Mouse (Mus musculus): Measurements from ENCODE around the gene Uts2. TPM values are rescaled to one million over a fixed set of nuclear protein-coding genes. Genes with fewer than 3 reads are reported as not detected.
"Not testable (repeated sequence)": the region's sequence is repeated elsewhere in the genome, so short reads cannot be mapped to it uniquely, and the experiment has no call there.

Uts2 gene
- polyA plus RNA-seq, 1 experiment from 2014 or later = not detected

DNA sequence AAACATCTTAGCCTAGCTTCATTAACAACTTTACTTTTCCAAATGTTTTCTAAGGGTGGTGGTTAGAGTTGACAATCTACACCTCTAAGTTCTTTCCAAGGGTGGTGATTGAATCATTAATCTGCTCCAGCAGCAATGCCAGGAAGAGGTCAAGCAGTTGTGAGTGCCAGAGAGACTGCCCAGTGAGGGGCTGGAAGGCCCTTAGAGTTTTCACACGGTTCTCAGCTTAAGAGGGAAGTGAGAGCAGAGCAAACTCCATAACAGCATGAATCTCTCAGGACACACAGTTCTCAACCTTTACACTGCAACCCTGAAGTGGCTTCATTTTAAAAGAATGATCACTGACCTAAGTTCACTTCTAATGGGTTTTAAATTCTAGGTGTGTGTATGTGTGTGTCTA lies 21.8 kb upstream of the Uts2 start:
- H3K27ac ChIP-seq (replicated peaks) = no peak overlapping the region
- H3K4me3 ChIP-seq = no peak overlapping the region
- H3K36me3 ChIP-seq = no peaks in the 10 kb centered on the region
- no peak overlapping the region for H3K4me2 ChIP-seq (replicated peaks)
- no peaks in the 10 kb centered on the region for H3K4me1 ChIP-seq
- no peak overlapping the region for H3K9ac ChIP-seq (replicated peaks)
- H3K9me3 ChIP-seq = no peaks in the 10 kb centered on the region
- no peaks in the 10 kb centered on the region for H3K27me3 ChIP-seq
- no peak for ATAC-seq (replicated peaks)
- 54% methylated on average over 1 of the region's 1 CpGs for WGBS

DNA sequence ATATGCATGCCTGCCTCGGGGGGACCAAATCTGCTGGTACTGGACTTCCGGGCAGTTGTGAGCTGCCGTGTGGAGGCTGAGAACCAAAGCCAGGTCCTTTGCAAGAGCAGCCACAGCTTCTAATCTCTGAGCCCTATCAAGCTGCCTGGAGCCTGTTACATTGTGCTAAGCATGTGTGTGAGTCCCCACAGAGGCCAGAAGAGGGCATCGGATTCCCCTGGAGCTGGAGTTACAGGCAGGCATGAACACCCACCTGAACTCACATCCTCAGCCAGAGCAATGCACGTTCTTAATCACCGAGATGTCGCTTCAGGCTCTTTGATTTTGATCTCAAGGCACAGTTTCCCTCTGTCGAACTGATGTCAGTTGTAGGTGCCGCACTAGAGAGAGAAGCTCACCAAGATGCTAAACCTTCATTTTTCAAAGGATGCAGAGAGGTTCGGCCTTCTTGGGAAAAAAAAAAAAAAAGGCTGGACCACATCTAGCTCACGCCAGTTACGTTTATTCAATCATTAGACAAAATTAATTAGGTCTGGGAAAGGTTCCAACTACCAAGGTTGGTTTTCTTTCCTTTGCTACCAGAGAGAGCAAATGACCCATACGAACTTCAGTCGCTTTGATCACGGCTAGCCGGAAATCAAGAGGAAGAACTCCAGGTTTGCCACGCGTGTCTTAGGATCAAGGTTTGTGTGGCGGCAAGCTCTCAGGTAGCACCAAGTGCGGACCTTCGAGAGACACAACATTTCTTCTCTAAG lies 18.6 kb upstream of the Uts2 start:
- Histone ChIP-seq H3K27ac (replicated peaks) (no peak overlapping the region), H3K4me1 (no peaks in the 10 kb centered on the region), H3K9me3 (no peaks in the 10 kb centered on the region), H3K36me3 (no peaks in the 10 kb centered on the region), H3K4me3 (no peak overlapping the region), H3K27me3 (no peaks in the 10 kb centered on the region), H3K9ac (replicated peaks) (no peak overlapping the region), H3K4me2 (replicated peaks) (no peak overlapping the region)
- no peak for ATAC-seq (replicated peaks)
- WGBS = 69% methylated on average over 21 of the region's 21 CpGs

DNA sequence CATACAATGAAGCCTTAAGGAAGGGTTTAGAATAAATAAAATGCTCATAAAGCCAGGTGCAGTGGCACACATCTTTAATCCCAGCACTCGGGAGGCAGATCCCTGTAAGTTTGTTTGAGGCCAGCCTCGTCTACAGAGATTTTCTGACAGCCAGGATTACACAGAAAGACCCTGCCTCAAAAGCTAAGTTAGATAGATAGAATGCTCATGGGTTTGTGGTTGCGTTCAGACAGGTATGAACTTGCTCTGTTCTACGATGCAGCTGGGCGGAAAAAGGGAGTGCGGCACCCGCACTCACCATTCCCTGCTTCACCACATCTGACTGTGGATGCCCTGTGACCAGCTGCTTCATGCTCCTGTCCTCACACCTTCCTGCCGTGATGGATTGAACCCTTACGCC lies 17.4 kb upstream of the Uts2 start:
- H3K4me3 ChIP-seq = no peak overlapping the region
- no peak overlapping the region for H3K27ac ChIP-seq (replicated peaks)
- no peaks in the 10 kb centered on the region for H3K4me1 ChIP-seq
- no peak overlapping the region for H3K9ac ChIP-seq (replicated peaks)
- no peak for ATAC-seq (replicated peaks)
- no peak overlapping the region for H3K4me2 ChIP-seq (replicated peaks)
- no peaks in the 10 kb centered on the region for H3K36me3 ChIP-seq
- H3K27me3 ChIP-seq = no peaks in the 10 kb centered on the region
- no peaks in the 10 kb centered on the region for H3K9me3 ChIP-seq
- 90% methylated on average over 9 of the region's 9 CpGs for WGBS

DNA sequence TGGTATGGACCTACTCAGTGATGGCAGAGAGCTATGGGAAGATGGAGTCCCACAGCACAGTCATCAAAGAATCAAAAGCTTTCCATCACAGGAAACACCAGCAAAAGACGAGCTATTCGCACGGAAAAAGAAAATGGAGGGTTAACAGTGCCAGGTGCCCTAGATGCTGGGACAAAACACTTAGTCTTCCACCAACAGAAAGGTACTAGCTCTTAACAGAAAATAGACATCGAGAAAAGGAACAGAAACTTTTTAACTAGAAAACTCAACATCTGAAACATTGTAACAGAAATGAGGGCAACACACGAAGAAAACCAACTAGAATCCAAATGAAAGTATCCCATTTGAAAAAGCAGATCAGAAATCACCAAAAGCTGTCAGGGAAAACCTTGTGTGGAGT lies 16.7 kb upstream of the Uts2 start:
- WGBS = 87% methylated on average over 5 of the region's 5 CpGs
- no peak overlapping the region for H3K4me3 ChIP-seq
- no peak for ATAC-seq (replicated peaks)
- no peaks in the 10 kb centered on the region for H3K36me3 ChIP-seq
- H3K27ac ChIP-seq (replicated peaks) = no peak overlapping the region
- no peaks in the 10 kb centered on the region for H3K27me3 ChIP-seq
- no peaks in the 10 kb centered on the region for H3K4me1 ChIP-seq
- no peak overlapping the region for H3K4me2 ChIP-seq (replicated peaks)
- no peak overlapping the region for H3K9ac ChIP-seq (replicated peaks)
- H3K9me3 ChIP-seq = no peaks in the 10 kb centered on the region

DNA sequence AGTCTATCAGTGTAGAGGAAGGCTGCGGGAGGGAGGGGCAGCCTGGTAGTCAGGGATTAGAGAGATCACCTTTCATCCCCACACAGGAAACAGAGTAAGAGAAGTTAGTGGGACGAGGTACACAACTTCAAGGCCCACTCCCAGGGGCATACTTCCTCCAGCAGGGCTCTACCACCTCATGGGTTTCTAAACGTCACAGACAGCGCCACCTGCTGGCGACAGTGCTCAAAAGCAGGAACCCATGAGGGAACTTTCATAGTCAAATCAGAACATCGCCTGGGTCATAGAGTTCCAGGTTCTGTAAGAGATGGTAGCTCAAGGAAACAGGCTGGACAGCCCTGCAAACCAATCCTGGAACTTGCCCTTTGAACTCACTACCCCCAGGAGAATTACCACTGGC lies 6.7 kb upstream of the Uts2 start:
- no peaks in the 10 kb centered on the region for H3K4me1 ChIP-seq
- WGBS = 53% methylated on average over 6 of the region's 6 CpGs
- no peak overlapping the region for H3K9ac ChIP-seq (replicated peaks)
- H3K36me3 ChIP-seq = no peaks in the 10 kb centered on the region
- no peak for ATAC-seq (replicated peaks)
- no peak overlapping the region for H3K4me3 ChIP-seq
- no peaks in the 10 kb centered on the region for H3K9me3 ChIP-seq
- no peaks in the 10 kb centered on the region for H3K27me3 ChIP-seq
- no peak overlapping the region for H3K4me2 ChIP-seq (replicated peaks)
- no peak overlapping the region for H3K27ac ChIP-seq (replicated peaks)

DNA sequence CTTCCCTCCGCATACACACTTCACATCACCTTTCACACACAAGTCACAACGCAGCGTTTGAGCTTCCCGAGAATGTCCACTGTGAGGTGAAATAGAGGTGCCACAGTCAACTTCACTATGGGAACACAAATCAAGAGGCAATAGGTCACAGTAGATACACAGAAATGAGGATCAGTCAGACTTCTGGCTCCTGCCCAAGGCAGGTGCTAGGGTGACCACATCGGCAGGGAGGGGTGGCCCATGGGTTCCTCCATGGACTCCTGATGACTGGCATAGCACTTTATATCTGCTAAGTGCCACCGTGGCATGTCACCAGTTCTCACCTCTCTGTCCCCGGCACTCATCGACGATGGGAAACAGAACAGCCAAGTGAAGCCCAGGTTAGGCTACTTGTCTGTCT lies 1.7 kb downstream of the Uts2 start:
- no peak overlapping the region for H3K9ac ChIP-seq (replicated peaks)

DNA sequence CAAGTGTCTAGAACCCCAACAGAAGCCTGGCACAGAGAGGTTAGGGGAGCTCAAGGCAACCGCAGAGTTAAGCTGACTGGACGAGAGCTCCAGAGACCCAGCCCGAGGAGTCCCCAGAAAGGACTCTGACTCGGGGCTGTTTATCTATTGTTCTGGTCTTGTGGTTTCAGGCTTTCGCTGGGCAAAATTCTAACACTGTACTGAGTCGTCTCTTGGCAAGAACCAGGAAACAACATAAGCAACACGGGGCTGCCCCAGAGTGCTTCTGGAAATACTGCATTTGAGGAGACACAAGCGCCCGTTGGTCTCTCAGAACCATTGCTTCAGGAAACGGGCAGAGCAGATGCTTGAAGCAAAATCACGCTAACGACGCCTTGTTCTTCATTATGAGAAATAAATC lies 4.5 kb downstream of the Uts2 start:
- WGBS = 69% methylated on average over 13 of the region's 13 CpGs
- no peak overlapping the region for H3K4me2 ChIP-seq (replicated peaks)
- H3K9me3 ChIP-seq = no peaks in the 10 kb centered on the region
- no peaks in the 10 kb centered on the region for H3K27me3 ChIP-seq
- no peaks in the 10 kb centered on the region for H3K36me3 ChIP-seq
- H3K4me3 ChIP-seq = no peak overlapping the region
- H3K4me1 ChIP-seq = no peaks in the 10 kb centered on the region
- no peak overlapping the region for H3K27ac ChIP-seq (replicated peaks)
- H3K9ac ChIP-seq (replicated peaks) = no peak overlapping the region
- ATAC-seq (replicated peaks) = no peak

More for the DNA sequence above, 1.7 kb downstream of the Uts2 start:
- Histone ChIP-seq H3K9me3 (no peaks in the 10 kb centered on the region), H3K27ac (replicated peaks) (no peak overlapping the region), H3K4me2 (replicated peaks) (no peak overlapping the region), H3K4me1 (no peaks in the 10 kb centered on the region), H3K4me3 (no peak overlapping the region), H3K36me3 (no peaks in the 10 kb centered on the region), H3K27me3 (no peaks in the 10 kb centered on the region)
- 95% methylated on average over 9 of the region's 9 CpGs for WGBS
- no peak for ATAC-seq (replicated peaks)

DNA sequence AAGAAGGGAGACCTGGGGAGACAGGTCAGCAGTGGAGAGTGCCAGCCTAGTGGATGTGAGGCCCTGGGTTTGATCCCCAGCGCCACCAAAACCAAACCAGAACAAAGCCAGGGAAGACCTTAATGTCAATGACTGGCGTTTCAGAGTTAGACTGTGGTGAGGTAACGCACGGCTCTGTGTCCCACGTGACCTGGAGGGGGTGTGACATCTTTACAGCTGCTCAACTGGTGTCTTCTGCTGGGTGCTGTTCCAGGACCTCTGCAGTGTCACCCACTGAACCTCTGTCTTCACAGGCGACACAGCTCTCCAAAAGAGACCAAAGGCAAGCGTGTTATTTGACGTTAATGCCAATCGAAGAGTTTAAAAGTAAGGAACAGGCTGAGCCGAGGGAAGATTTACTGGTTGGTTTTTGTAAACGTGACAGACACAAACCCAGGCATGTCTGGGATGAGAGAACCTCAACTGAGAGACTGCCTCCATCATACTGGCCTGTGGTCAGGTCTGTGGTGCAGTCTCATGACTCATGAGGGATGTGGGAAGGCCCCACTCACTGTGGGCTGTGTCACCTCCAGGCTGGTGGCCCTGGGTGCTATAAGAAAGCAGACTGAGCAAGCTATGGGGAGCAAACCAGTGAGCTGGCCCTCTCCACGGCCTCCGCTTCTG lies 8.9 kb downstream of the Uts2 start:
- Histone ChIP-seq H3K36me3 (no peaks in the 10 kb centered on the region), H3K4me2 (replicated peaks) (no peak overlapping the region), H3K9ac (replicated peaks) (no peak overlapping the region), H3K4me1 (no peaks in the 10 kb centered on the region), H3K27ac (replicated peaks) (no peak overlapping the region), H3K27me3 (no peaks in the 10 kb centered on the region), H3K9me3 (no peaks in the 10 kb centered on the region), H3K4me3 (no peak overlapping the region)
- ATAC-seq (replicated peaks) = no peak
- WGBS = 93% methylated on average over 13 of the region's 13 CpGs

DNA sequence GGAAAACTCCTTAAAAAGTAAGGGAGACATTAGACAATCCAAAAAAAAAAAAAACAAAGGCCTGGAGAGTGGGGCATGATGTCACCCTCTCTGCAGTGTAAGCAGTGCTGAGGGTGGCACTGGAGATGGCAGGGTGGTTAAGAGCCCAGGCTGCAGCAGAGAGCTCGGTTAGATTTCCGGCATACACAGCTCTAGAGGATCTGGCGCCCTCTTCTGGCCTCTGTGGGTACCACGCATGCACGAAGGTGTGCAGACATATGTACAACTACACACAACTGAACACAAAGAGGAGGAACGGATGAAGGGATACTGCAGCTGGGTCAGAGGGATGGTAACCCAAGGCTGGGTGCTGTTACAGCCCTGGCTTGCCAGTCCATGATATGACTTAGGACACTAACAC lies 10.0 kb downstream of the Uts2 start:
- WGBS = 46% methylated on average over 6 of the region's 6 CpGs

DNA sequence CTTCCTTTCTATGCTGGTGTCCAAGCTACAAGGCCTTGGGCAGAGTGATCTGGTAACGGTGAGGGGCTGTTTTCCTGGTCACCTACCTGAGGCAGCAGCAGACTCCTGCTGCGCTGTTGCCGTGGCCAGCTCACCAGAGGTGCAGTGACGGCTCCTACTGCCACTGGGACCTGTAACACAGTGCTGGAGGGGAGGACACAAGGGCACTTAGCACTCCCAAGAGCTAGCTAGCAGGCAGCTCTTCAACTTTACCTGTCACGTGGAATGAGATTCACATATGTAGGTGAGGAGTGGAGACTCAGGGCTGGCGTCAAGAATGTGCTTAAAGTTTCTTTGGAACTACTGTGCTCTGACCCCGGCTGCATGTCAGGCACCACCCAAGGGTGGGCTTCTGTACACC lies 13.4 kb downstream of the Uts2 start:
- no peaks in the 10 kb centered on the region for H3K36me3 ChIP-seq
- no peak overlapping the region for H3K9ac ChIP-seq (replicated peaks)
- H3K27ac ChIP-seq (replicated peaks) = no peak overlapping the region
- 93% methylated on average over 7 of the region's 7 CpGs for WGBS
- H3K27me3 ChIP-seq = no peaks in the 10 kb centered on the region
- H3K9me3 ChIP-seq = no peaks in the 10 kb centered on the region
- H3K4me1 ChIP-seq = no peaks in the 10 kb centered on the region
- no peak overlapping the region for H3K4me3 ChIP-seq
- no peak overlapping the region for H3K4me2 ChIP-seq (replicated peaks)
- no peak for ATAC-seq (replicated peaks)

More for the DNA sequence above, 10.0 kb downstream of the Uts2 start:
- Histone ChIP-seq H3K9ac (replicated peaks) (no peak overlapping the region), H3K4me1 (no peaks in the 10 kb centered on the region), H3K27ac (replicated peaks) (no peak overlapping the region), H3K4me2 (replicated peaks) (no peak overlapping the region), H3K9me3 (no peaks in the 10 kb centered on the region), H3K27me3 (no peaks in the 10 kb centered on the region), H3K36me3 (no peaks in the 10 kb centered on the region), H3K4me3 (no peak overlapping the region)
- no peak for ATAC-seq (replicated peaks)

DNA sequence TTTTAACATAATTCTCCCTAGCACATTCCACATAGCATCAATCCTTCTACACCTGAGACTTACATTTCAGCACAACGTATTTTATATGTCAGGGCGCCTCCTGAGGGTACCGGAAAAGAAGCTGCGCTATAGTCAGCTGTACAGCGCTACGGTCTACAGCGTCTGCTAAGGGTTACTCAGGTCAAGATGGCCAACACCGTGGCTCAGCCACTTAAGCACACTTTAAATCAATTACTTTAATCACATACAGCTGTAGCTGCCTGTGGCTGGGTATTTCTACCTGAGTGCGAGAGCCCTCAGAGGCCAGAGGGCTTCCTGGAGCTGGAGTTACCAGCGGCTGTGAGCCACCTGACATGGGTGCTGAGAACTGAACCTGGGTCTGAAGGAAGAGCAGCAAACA lies 19.0 kb downstream of the Uts2 start:
- ATAC-seq (replicated peaks) = no peak
- no peaks in the 10 kb centered on the region for H3K9me3 ChIP-seq
- 92% methylated on average over 10 of the region's 10 CpGs for WGBS

DNA sequence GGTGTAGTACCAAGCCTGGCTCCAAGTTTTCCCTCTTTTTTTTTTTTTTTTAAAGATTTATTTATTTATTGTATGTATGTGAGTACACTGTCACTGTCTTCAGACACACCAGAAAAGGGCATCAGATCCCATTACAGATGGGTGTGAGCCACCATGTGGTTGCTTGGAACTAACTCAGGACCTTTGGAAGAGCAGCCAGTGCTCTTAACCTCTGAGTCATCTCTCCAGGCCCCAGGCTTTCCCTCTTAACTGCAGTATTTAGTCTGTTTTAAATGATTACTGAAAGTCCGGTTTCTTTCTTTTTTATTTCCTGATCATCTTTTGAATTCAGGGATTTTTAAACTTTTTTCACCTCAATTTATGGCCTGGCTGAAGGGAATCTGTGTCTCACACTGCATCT lies 20.5 kb downstream of the Uts2 start:
- 87% methylated on average over 1 of the region's 1 CpGs for WGBS
- H3K9me3 ChIP-seq; H3K36me3 ChIP-seq; H3K27me3 ChIP-seq; ATAC-seq (replicated peaks); H3K27ac ChIP-seq (replicated peaks); H3K4me1 ChIP-seq; H3K4me2 ChIP-seq (replicated peaks); H3K4me3 ChIP-seq; H3K9ac ChIP-seq (replicated peaks): not testable (repeated sequence)

More for the DNA sequence above, 19.0 kb downstream of the Uts2 start:
- no peak overlapping the region for H3K4me2 ChIP-seq (replicated peaks)
- no peaks in the 10 kb centered on the region for H3K36me3 ChIP-seq
- no peak overlapping the region for H3K27ac ChIP-seq (replicated peaks)
- H3K27me3 ChIP-seq = no peaks in the 10 kb centered on the region
- no peak overlapping the region for H3K4me3 ChIP-seq
- H3K4me1 ChIP-seq = no peaks in the 10 kb centered on the region
- no peak overlapping the region for H3K9ac ChIP-seq (replicated peaks)

DNA sequence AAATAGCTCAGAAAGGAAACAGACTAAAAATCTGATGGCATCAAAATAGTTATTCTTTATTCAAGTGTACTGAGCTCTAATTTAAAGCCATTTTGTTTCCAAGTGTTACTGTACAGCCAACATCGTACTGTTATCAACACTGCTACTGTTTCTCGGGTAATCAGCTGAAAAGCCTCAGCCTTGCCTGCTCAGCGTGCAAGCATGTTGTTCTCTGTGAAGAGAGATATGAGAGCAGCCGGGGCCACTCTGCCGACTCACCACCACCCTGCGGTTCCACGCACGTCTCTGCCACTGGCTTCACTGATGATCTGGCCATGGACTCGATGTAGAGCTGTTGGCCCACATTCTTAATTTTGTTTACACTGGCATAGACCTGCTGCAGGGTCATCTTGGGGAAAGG lies 27.3 kb downstream of the Uts2 start:
- WGBS = 87% methylated on average over 9 of the region's 9 CpGs
- no peak overlapping the region for H3K4me3 ChIP-seq
- 0 out of 2 replicates have a peak, but pooled peaks cover 5% of the 10 kb centered on the region for H3K36me3 ChIP-seq
- no peak overlapping the region for H3K9ac ChIP-seq (replicated peaks)
- H3K9me3 ChIP-seq = no peaks in the 10 kb centered on the region
- H3K27me3 ChIP-seq = no peaks in the 10 kb centered on the region
- no peak overlapping the region for H3K4me2 ChIP-seq (replicated peaks)
- no peaks in the 10 kb centered on the region for H3K4me1 ChIP-seq
- H3K27ac ChIP-seq (replicated peaks) = no peak overlapping the region
- no peak for ATAC-seq (replicated peaks)
